Mouse (Mus musculus) forebrain, embryonic 12.5 days (tissue): ENCODE measurements around the gene Rad23a. TPM values are rescaled to one million over a fixed set of nuclear protein-coding genes. Genes with fewer than 3 reads are reported as not detected.

Source experiments
- ATAC-seq: fragments of 200-750 bp; cut with Nextera tagmentation; 2 replicates; pipeline ENCODE4 v1.8.0; 2017; ENCODE audit warnings: moderate TSS enrichment; ENCODE audit not compliant: low FRiP score
- H3K27ac ChIP-seq: fragments of 300-500 bp; sonication (generic); 2 replicates; pipeline ENCODE4 v1.5.1; 2016; ENCODE audit warnings: mild to moderate bottlenecking
- H3K27me3 ChIP-seq: fragments of 300-500 bp; sonication (generic); 2 replicates; pipeline ENCODE4 v1.6.1; 2016; ENCODE audit warnings: mild to moderate bottlenecking
- H3K36me3 ChIP-seq: fragments of 300-500 bp; sonication (generic); replicated peaks from 2 replicates; pipeline ENCODE4 v1.6.1; 2016; ENCODE audit warnings: mild to moderate bottlenecking
- H3K4me1 ChIP-seq: fragments of 300-500 bp; sonication (generic); 2 replicates; pipeline ENCODE4 v1.6.1; 2016
- H3K4me2 ChIP-seq: fragments of 300-500 bp; sonication (generic); 2 replicates; pipeline ENCODE4 v1.6.1; 2016; ENCODE audit warnings: mild to moderate bottlenecking, moderate library complexity
- H3K4me3 ChIP-seq: fragments of 300-500 bp; sonication (generic); replicated peaks from 2 replicates; pipeline ENCODE4 v1.5.1; 2016; ENCODE audit warnings: mild to moderate bottlenecking
- H3K9ac ChIP-seq: fragments of 300-500 bp; sonication (generic); 2 replicates; pipeline ENCODE4 v1.6.1; 2016; ENCODE audit warnings: mild to moderate bottlenecking
- H3K9me3 ChIP-seq: fragments of 300-500 bp; sonication (generic); 2 replicates; pipeline ENCODE4 v1.6.1; 2016
- WGBS: fragments of 180-500 bp; shearing (Covaris S2); methylation state at CpG from one replicate; pipeline ENCODE4 v1.1.7; 2016; 5-methylcytosine and 5-hydroxymethylcytosine counted together
- polyA plus RNA-seq: library from polyadenylated mRNA; unstranded; fragments of >200 nt; fragmentation: Nextera tagmentation; extraction: Ambion mirVana; gene quantifications from 2 replicates; pipeline ENCODE4 v1.2.1, GENCODE M21; 2016

Gene Rad23a
- polyA plus RNA-seq, 1 experiment from 2014 or later, result 118 TPM

DNA sequence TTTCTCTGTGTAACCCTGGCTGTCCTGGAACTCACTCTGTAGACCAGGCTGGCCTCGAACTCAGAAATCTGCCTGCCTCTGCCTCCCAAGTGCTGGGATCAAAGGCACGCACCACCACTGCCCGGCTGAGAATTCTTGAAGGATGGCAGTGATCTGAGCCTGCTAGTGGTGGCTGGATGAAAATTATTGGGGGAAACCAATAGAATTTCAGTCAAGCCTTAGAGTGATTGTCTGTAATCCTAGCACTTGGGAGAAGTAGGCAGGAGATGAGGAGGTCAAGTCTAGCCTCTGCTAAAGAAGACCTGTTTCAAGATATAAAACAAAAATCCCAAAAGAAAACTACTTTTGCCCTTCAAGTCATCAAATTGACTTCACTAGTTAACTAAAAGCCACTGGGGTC lies 16.0 kb upstream of the Rad23a start:
- Histone ChIP-seq H3K9ac (0 out of 2 replicates have a peak overlapping the region, but pooled peaks have one; percentile 81), H3K36me3 (peaks cover 24% of the 10 kb centered on the region), H3K9me3 (no peaks in the 10 kb centered on the region), H3K4me3 (peak overlapping the region; percentile 67), H3K4me1 (peaks cover 20% of the 10 kb centered on the region), H3K27ac (no peak overlapping the region), H3K4me2 (peak overlapping the region; percentile 86; the same call in 1 of the 2 replicates), H3K27me3 (no peaks in the 10 kb centered on the region)
- ATAC-seq, result peak; percentile 1; the same call in 1 of the 2 replicates
- 92% methylated on average over 3 of the region's 3 CpGs for WGBS

GRCm38 (mm10) chr8:84847684-84848435 lies 7.4 kb upstream of the Rad23a start:
- H3K4me2 ChIP-seq, result peak overlapping the region; percentile 64
- no peaks in the 10 kb centered on the region for H3K27me3 ChIP-seq
- H3K27ac ChIP-seq, result peak overlapping the region; percentile 78

DNA sequence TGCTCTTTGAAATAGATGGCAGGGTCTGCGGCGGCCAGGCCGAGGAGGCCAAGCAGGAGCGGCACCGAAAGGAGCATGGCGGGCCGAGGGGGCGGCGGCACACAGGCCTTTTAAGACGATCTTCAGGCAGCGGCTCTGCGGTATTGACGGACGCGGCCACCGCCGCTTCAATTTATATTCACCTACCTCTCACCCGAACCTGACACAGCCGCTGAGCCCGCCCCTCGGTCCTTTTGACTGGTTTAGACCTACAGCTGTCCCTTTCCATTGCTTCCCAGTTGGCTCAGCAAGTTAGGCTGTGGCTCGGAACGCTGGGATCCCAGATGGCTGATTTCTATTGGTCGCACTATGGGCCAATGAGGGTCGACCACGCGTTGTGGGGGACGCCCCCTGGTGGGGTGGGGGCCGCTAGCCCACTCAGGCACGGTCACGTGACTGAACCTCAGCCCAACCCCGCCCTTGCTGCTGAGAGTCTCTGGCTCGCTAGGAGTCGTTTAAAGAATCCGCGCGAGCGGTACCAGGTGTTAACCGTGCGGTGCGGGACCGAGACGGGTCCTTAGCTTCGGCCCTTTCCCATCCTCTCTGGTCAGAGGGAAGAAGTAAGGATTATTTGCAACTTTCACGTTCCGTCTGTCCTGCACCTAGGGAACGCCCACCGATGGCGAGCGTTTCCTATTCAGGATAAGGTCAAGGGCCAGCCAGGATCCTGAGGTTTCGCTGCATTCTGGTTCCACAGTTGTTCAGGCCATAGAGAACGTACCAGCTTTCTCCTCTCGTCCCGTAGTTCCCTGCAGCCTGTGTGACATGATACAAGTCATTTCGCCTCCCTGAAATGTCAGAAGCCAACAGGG lies 6.5 kb upstream of the Rad23a start, which contains the start of gene Calr:
TSS of gene Calr (minus strand) at position 213 of the 851 bp plus-strand sequence.
- under 1% methylated on average over 55 of the region's 55 CpGs for WGBS
- Histone ChIP-seq H3K4me1 (peaks cover 36% of the 10 kb centered on the region), H3K9ac (peak within 1 kb of the TSS; percentile 96), H3K27me3 (no peaks in the 10 kb centered on the region), H3K4me3 (peak within 1 kb of the TSS; percentile 96), H3K27ac (peak within 1 kb of the TSS; percentile 82), H3K9me3 (no peaks in the 10 kb centered on the region), H3K4me2 (peak within 1 kb of the TSS; percentile 86), H3K36me3 (peaks cover 32% of the 10 kb centered on the region)
- peak; percentile 100 for ATAC-seq

More at GRCm38 (mm10) chr8:84847684-84848435, 7.4 kb upstream of the Rad23a start:
- Histone ChIP-seq H3K36me3 (peaks cover 23% of the 10 kb centered on the region), H3K9ac (peak overlapping the region; percentile 70), H3K4me3 (peak overlapping the region; percentile 96), H3K9me3 (no peaks in the 10 kb centered on the region), H3K4me1 (peaks cover 31% of the 10 kb centered on the region)
- WGBS, result 59% methylated on average over 6 of the region's 6 CpGs
- ATAC-seq, result no peak

DNA sequence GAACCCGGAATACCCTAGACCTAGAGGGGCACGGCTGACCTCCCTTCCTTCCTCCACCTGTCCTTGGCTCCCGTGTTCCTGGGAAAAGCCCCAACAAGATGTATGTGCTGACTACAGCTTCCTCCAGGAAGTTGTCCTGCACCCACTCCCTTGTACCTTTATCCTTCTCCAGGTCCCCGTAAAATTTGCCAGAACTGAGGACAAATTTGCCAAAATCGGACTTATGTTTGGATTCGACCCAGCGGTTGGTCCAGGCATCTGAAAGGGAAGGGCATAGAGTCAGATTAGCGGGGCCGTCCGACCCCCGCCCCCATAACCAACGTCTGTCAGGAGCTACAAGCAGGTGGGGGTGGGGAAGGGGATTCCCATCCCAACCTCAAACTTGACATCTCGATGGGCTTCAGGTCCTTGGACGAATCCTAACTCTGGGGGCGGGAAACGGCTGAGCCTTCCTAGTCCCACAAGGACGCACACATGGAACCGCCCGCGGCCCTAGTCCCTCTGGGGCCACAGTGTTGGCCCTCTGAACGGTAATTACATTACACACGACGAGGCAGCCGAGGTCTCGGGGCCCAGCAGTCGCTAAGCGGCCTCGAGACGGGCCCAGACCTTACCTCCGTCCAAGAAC lies 5.7 kb upstream of the Rad23a start:
- ATAC-seq, result no peak
- Histone ChIP-seq H3K36me3 (peaks cover 38% of the 10 kb centered on the region), H3K9ac (peak overlapping the region; percentile 96), H3K27ac (peak overlapping the region; percentile 82), H3K9me3 (no peaks in the 10 kb centered on the region), H3K4me2 (peak overlapping the region; percentile 86), H3K27me3 (no peaks in the 10 kb centered on the region), H3K4me3 (peak overlapping the region; percentile 96), H3K4me1 (peaks cover 36% of the 10 kb centered on the region)
- under 1% methylated on average over 30 of the region's 30 CpGs for WGBS

DNA sequence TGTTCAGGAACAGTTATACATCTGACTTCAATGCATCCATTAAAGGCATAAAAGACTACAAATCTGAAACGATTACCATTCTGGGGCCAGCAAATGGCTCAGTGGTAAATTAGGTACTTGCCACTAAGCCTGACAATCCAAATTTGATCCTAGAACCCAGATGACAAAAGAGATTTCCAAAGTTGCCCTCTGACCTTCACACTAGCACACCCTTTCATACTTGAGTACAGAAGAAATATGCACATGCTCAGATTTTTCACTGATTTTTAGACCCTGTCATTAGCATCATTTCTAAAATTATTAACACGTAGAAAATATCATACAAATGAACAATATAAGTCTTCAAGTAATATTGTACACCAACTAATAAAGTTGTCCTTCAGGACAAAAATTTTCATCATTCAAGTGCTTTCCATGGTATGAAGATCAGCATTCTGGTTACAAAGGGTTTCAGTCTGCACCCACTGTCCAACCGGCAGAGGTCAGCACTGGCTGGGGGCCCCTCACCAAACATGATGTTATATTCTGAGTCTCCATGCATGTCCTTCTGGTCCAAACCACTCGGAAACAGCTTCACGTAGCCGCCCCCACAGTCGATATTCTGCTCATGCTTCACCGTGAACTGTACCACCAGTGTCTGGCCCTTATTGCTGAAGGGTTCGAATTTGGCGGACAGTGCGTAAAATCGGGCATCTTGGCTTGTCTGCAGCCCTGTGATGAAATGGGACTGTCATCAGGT lies 5.1 kb upstream of the Rad23a start:
- H3K9me3 ChIP-seq, result no peaks in the 10 kb centered on the region
- no peaks in the 10 kb centered on the region for H3K27me3 ChIP-seq
- peaks cover 36% of the 10 kb centered on the region for H3K4me1 ChIP-seq
- ATAC-seq, result no peak
- H3K36me3 ChIP-seq, result peaks cover 40% of the 10 kb centered on the region
- WGBS, result 17% methylated on average over 12 of the region's 12 CpGs
- peak overlapping the region; percentile 82 for H3K27ac ChIP-seq
- peak overlapping the region; percentile 86 for H3K4me2 ChIP-seq
- peak overlapping the region; percentile 96 for H3K4me3 ChIP-seq
- peak overlapping the region; percentile 96 for H3K9ac ChIP-seq

- WGBS, result 91% methylated on average over 9 of the region's 9 CpGs
- peaks cover 40% of the 10 kb centered on the region for H3K4me1 ChIP-seq
- H3K4me2 ChIP-seq, result peak overlapping the region; percentile 86
- peak overlapping the region; percentile 36; the same call in 1 of the 2 replicates for H3K27ac ChIP-seq
- H3K4me3 ChIP-seq, result peak overlapping the region; percentile 96
- peak overlapping the region; percentile 96 for H3K9ac ChIP-seq
- H3K27me3 ChIP-seq, result no peaks in the 10 kb centered on the region
- no peaks in the 10 kb centered on the region for H3K9me3 ChIP-seq
- H3K36me3 ChIP-seq, result peaks cover 40% of the 10 kb centered on the region
- no peak for ATAC-seq
These were observed 4.1 kb upstream of the Rad23a start for GRCm38 (mm10) chr8:84844397-84845070.

DNA sequence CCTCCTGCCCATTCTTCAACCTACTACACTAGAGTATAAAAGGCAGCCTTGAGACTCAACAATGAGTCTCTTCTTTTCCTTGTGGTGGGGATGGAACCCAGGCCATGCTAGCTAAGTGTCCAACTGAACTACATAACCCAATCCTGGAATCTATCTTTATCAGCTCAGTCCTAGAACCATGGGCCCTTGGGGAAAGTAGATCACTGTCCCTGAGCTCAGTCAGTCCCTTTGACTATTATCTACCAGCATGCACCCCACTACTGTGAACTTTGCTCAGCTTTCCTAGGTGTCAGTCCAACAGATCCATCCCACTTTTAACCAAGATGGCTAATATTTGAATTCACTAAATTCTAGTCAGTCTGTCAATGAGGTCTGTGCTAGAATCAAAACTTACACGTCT lies 1.0 kb upstream of the Rad23a start:
- no peak overlapping the region for H3K9ac ChIP-seq
- H3K9me3 ChIP-seq, result no peaks in the 10 kb centered on the region
- H3K4me2 ChIP-seq, result no peak overlapping the region
- no peaks in the 10 kb centered on the region for H3K27me3 ChIP-seq
- H3K4me3 ChIP-seq, result no peak overlapping the region
- peaks cover 37% of the 10 kb centered on the region for H3K4me1 ChIP-seq
- WGBS, result 68% methylated on average over 1 of the region's 1 CpGs
- H3K27ac ChIP-seq, result no peak overlapping the region
- H3K36me3 ChIP-seq, result peaks cover 67% of the 10 kb centered on the region
- ATAC-seq, result no peak

- peaks cover 42% of the 10 kb centered on the region for H3K4me1 ChIP-seq
- WGBS, result 5% methylated on average over 7 of the region's 7 CpGs
These were observed 604 bp downstream of the Rad23a start for GRCm38 (mm10) chr8:84839875-84840247.

DNA sequence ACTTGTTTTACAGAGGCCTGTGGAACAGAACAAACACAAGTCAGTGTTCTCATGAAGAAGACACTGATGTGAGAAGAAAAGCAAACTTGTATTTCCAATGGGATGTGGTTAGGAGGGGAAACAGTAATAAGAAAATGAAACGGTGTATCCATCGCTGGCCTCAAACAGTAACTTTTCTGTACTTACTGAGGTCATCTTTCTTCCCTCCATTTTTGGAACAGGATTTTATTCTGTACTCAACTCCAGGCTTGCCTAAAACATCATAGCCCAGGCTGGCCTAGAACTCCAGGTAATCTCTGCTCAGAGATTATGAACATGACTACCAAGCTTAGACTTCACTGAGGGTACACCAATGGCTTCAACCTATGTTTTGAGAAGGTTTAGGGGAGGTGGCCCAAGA lies 1.1 kb downstream of the Rad23a start:
- Histone ChIP-seq H3K4me2 (peak overlapping the region; percentile 63), H3K27me3 (no peaks in the 10 kb centered on the region), H3K4me1 (peaks cover 42% of the 10 kb centered on the region), H3K9ac (peak overlapping the region; percentile 87; the same call in 1 of the 2 replicates), H3K4me3 (peak overlapping the region; percentile 74), H3K9me3 (no peaks in the 10 kb centered on the region), H3K27ac (no peak overlapping the region), H3K36me3 (peaks cover 80% of the 10 kb centered on the region)
- no peak for ATAC-seq
- WGBS, result 91% methylated on average over 2 of the region's 2 CpGs

More at GRCm38 (mm10) chr8:84839875-84840247, 604 bp downstream of the Rad23a start:
- Histone ChIP-seq H3K4me2 (peak overlapping the region; percentile 63), H3K36me3 (peaks cover 80% of the 10 kb centered on the region), H3K9ac (peak overlapping the region; percentile 87), H3K27ac (peak overlapping the region; percentile 87), H3K4me3 (peak overlapping the region; percentile 74), H3K9me3 (no peaks in the 10 kb centered on the region), H3K27me3 (no peaks in the 10 kb centered on the region)
- ATAC-seq, result no peak

GRCm38 (mm10) chr8:84838513-84838912 lies 2.0 kb downstream of the Rad23a start:
- ATAC-seq, result no peak
- Histone ChIP-seq H3K4me2 (peak overlapping the region; percentile 8; the same call in 1 of the 2 replicates), H3K27me3 (no peaks in the 10 kb centered on the region), H3K9ac (no peak overlapping the region), H3K4me3 (no peak overlapping the region), H3K9me3 (no peaks in the 10 kb centered on the region), H3K27ac (no peak overlapping the region), H3K4me1 (peaks cover 40% of the 10 kb centered on the region), H3K36me3 (peaks cover 80% of the 10 kb centered on the region)
- WGBS, result 90% methylated on average over 5 of the region's 5 CpGs

GRCm38 (mm10) chr8:84837912-84838470 lies 2.5 kb downstream of the Rad23a start:
- H3K9me3 ChIP-seq, result no peaks in the 10 kb centered on the region
- peak overlapping the region; percentile 8; the same call in 1 of the 2 replicates for H3K4me2 ChIP-seq
- no peaks in the 10 kb centered on the region for H3K27me3 ChIP-seq
- H3K4me3 ChIP-seq, result 0 out of 2 replicates have a peak overlapping the region, but pooled peaks have one; percentile 2
- H3K4me1 ChIP-seq, result peaks cover 42% of the 10 kb centered on the region
- ATAC-seq, result no peak
- H3K9ac ChIP-seq, result no peak overlapping the region
- WGBS, result 82% methylated on average over 15 of the region's 15 CpGs
- no peak overlapping the region for H3K27ac ChIP-seq
- peaks cover 75% of the 10 kb centered on the region for H3K36me3 ChIP-seq
